Mouse (Mus musculus): ENCODE results near the gene Abhd16a. TPM values are rescaled to one million over a fixed set of nuclear protein-coding genes. Genes with fewer than 3 reads are reported as not detected.

Abhd16a gene
- polyA plus RNA-seq, 1 experiment from 2014 or later: 83.3 TPM

- H3K4me3 ChIP-seq: no peak overlapping the region
- H3K4me1 ChIP-seq: peaks cover 30% of the 10 kb centered on the region
- no peak overlapping the region for H3K9ac ChIP-seq
- ATAC-seq (ENCODE audit: insufficient number of reproducible peaks, insufficient read depth, low FRiP score, low TSS enrichment): no peak
- H3K27ac ChIP-seq: no peak overlapping the region
- peaks cover 32% of the 10 kb centered on the region for H3K36me3 ChIP-seq
- peaks cover 50% of the 10 kb centered on the region for H3K27me3 ChIP-seq
- WGBS: 90% methylated on average over 3 of the region's 3 CpGs
- no peaks in the 10 kb centered on the region for H3K9me3 ChIP-seq
- H3K4me2 ChIP-seq (replicated peaks): no peak overlapping the region
Measured at GRCm38 (mm10) chr17:35063466-35063865, 25.6 kb upstream of the Abhd16a start.

- Histone ChIP-seq H3K36me3 (peaks cover 32% of the 10 kb centered on the region), H3K9ac (no peak overlapping the region; the same call in 1 of the 2 replicates), H3K4me2 (replicated peaks) (peak overlapping the region; percentile 55), H3K27ac (peak overlapping the region; percentile 69), H3K27me3 (peaks cover 53% of the 10 kb centered on the region), H3K9me3 (no peaks in the 10 kb centered on the region), H3K4me1 (peaks cover 30% of the 10 kb centered on the region), H3K4me3 (0 out of 2 replicates have a peak overlapping the region, but pooled peaks have one; percentile 33)
- ATAC-seq (ENCODE audit: insufficient number of reproducible peaks, insufficient read depth, low FRiP score, low TSS enrichment): no peak
- 24% methylated on average over 10 of the region's 10 CpGs for WGBS
Measured at GRCm38 (mm10) chr17:35064378-35064877, 24.6 kb upstream of the Abhd16a start.

DNA sequence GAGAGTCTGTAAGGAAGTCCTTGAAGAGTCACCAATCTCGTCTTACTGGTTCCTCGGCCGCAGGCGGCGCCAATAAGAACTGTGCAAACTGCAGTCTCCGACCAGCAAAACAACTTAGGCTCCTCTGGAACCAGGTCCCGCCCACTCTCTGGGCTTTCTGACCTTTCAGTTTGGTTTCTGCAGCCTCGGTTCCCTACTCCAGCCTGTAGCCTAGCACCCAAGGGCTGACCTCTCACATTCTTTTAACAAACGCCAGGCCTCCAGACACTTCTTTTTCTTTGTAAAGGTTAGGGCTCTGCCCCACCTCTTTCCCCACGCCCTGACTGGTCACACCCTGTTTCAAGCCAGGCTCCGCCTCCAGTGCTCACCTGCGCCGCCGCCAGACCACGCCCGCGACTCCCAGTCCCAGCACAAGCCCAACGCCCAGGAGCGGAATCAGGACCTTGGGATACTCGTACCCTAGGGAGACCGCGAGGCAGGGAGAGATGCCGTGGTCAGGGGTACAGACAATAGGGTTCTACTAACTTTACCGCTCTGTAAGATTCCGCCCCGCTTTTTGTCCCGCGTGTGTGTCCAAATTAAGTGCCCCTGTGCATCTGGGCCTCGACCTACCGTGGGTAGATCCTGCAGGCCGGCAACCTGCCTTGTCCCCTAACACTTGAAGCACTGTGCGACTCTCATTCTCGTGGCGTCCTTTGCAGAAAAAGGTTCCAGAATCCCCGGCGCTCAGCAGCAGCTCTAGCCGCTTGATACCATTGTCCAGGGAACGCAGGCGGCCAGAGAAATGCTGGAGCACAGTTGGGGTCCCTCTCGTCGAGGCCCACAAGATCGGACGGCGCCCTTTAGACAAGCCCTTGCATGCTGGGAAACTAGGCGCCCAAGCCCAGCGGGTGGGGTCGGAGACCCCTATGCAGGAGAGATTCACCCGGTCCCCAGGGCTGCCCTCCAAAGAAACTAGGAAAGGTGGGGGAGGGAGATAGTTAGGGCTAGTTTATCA lies 23.8 kb upstream of the Abhd16a start, which contains the start of gene Ly6g6c:
Gene Ly6g6c (plus strand): TSS at position 438 of the 997 bp plus-strand sequence.
- H3K4me3 ChIP-seq: peak within 1 kb of the TSS; percentile 33
- peak within 1 kb of the TSS; percentile 55 for H3K4me2 ChIP-seq (replicated peaks)
- H3K27ac ChIP-seq: peak within 1 kb of the TSS; percentile 69
- ATAC-seq (ENCODE audit: insufficient number of reproducible peaks, insufficient read depth, low FRiP score, low TSS enrichment): peak; percentile 17; the same call in 1 of the 2 replicates
- H3K9me3 ChIP-seq: no peaks in the 10 kb centered on the region
- peak within 1 kb of the TSS; percentile 1; the same call in 1 of the 2 replicates for H3K9ac ChIP-seq
- H3K4me1 ChIP-seq: peaks cover 26% of the 10 kb centered on the region
- peaks cover 55% of the 10 kb centered on the region for H3K27me3 ChIP-seq
- WGBS: 1% methylated on average over 48 of the region's 48 CpGs
- H3K36me3 ChIP-seq: peaks cover 32% of the 10 kb centered on the region

GRCm38 (mm10) chr17:35066084-35066483 lies 23.0 kb upstream of the Abhd16a start, which contains the start of gene Mpig6b:
Gene Mpig6b, minus strand, starts transcription at chr17:35066184.
- Histone ChIP-seq H3K9ac (peak within 1 kb of the TSS; percentile 1; the same call in 1 of the 2 replicates), H3K36me3 (peaks cover 25% of the 10 kb centered on the region), H3K4me3 (peak within 1 kb of the TSS; percentile 33), H3K9me3 (no peaks in the 10 kb centered on the region), H3K4me1 (peaks cover 18% of the 10 kb centered on the region), H3K27me3 (peaks cover 55% of the 10 kb centered on the region), H3K27ac (no peak within 1 kb of the TSS), H3K4me2 (replicated peaks) (peak within 1 kb of the TSS; percentile 55)
- no peak for ATAC-seq (ENCODE audit: insufficient number of reproducible peaks, insufficient read depth, low FRiP score, low TSS enrichment)
- WGBS: 46% methylated on average over 10 of the region's 10 CpGs

- H3K9ac ChIP-seq: no peak overlapping the region
- ATAC-seq (ENCODE audit: insufficient number of reproducible peaks, insufficient read depth, low FRiP score, low TSS enrichment): no peak
- H3K27me3 ChIP-seq: peaks cover 52% of the 10 kb centered on the region
- H3K4me3 ChIP-seq: no peak overlapping the region
- peaks cover 4% of the 10 kb centered on the region; the same call in 1 of the 2 replicates for H3K36me3 ChIP-seq
- no peak overlapping the region for H3K4me2 ChIP-seq (replicated peaks)
- H3K9me3 ChIP-seq: no peaks in the 10 kb centered on the region
- no peak overlapping the region for H3K27ac ChIP-seq
- H3K4me1 ChIP-seq: peaks cover 17% of the 10 kb centered on the region
- 83% methylated on average over 17 of the region's 17 CpGs for WGBS
Measured at GRCm38 (mm10) chr17:35068213-35068914, 20.7 kb upstream of the Abhd16a start.

DNA sequence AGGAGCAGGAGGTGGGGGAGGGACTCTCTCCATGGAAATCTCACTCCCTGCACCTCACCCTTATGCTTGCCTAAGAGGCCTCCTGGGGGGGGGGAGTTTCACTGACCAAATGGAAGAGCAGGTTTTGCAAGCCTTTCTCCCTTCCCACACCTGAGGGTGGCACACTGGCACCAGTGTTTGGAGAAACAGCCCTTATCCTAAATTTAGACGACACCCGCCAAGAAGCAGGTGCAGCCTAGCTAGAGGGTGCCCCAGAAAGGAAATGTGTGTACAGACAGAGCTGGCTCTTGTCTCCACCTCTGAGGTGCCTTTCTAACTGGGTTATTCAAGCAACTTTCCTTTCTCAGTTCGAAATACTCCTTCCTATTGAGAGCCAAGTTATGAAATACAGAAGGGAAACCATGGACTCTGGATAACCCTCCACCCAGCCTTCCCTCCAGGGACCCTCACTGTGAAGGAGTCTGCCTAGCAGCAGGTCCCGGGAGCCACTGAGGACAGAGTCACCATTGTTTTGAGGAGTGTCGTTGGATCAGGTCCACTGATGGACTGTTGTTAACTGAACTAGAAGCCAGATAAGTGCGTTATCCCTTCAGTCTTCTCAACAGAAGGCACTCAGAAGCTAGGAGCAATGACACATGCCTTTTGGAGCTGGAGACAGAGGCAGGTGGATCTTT lies 18.4 kb upstream of the Abhd16a start:
- Histone ChIP-seq H3K27ac (no peak overlapping the region), H3K36me3 (no peaks in the 10 kb centered on the region), H3K9me3 (no peaks in the 10 kb centered on the region), H3K4me2 (replicated peaks) (no peak overlapping the region), H3K27me3 (peaks cover 36% of the 10 kb centered on the region), H3K4me1 (0 out of 2 replicates have a peak, but pooled peaks cover under 1% of the 10 kb centered on the region), H3K4me3 (no peak overlapping the region), H3K9ac (no peak overlapping the region)
- no peak for ATAC-seq (ENCODE audit: insufficient number of reproducible peaks, insufficient read depth, low FRiP score, low TSS enrichment)
- 43% methylated on average over 6 of the region's 6 CpGs for WGBS

DNA sequence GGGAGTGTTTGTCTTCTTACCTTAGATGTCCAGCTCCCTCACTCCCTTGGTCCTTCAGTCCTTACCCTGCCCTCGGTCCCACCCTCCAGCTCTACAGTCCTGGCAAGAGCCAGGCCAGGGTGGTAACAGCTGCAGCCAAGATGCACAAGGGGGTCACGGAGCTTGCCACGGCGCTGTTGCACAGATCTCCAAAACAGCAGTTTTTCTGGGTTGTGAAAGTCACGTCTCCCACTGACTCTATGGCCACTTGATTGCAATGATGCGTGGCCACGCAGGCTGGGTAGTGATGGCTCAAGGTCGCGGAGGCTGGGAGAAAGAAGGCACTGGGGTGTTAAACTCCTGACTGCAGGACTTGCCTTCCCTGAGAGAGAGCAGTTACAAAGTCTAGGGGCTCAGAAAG lies 17.6 kb upstream of the Abhd16a start:
- no peak for ATAC-seq (ENCODE audit: insufficient number of reproducible peaks, insufficient read depth, low FRiP score, low TSS enrichment)
- Histone ChIP-seq H3K9me3 (no peaks in the 10 kb centered on the region), H3K9ac (no peak overlapping the region), H3K4me3 (no peak overlapping the region), H3K27me3 (peaks cover 29% of the 10 kb centered on the region), H3K4me1 (peaks cover 3% of the 10 kb centered on the region), H3K27ac (no peak overlapping the region), H3K36me3 (no peaks in the 10 kb centered on the region), H3K4me2 (replicated peaks) (no peak overlapping the region)
- WGBS: 80% methylated on average over 9 of the region's 9 CpGs

DNA sequence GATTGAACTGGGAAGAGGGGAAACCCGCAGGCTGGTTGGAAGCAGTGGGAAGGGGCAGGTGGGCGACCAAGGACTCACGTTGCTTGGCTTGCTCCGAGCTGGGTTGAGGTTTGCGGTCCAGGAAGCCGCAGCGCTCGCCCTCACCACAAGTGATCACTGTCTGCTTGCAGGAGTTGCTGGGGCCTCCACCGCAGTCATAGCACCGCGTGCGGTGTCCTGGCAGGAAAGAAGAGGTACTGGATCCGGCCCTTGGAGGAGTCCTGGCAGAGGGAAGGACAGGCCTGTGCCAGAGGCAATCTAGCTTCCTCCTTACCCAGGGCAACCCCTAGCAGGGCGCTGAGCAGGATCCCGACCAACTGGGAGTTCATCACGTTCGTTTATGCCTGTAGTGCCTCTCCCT lies 15.0 kb upstream of the Abhd16a start:
- ATAC-seq (ENCODE audit: insufficient number of reproducible peaks, insufficient read depth, low FRiP score, low TSS enrichment): no peak
- Histone ChIP-seq H3K27me3 (peaks cover 26% of the 10 kb centered on the region), H3K4me3 (no peak overlapping the region), H3K36me3 (no peaks in the 10 kb centered on the region), H3K9me3 (no peaks in the 10 kb centered on the region), H3K27ac (no peak overlapping the region), H3K9ac (0 out of 2 replicates have a peak overlapping the region, but pooled peaks have one; percentile 1), H3K4me2 (replicated peaks) (no peak overlapping the region), H3K4me1 (peaks cover 19% of the 10 kb centered on the region)
- 47% methylated on average over 17 of the region's 17 CpGs for WGBS

- no peak for ATAC-seq (ENCODE audit: insufficient number of reproducible peaks, insufficient read depth, low FRiP score, low TSS enrichment)
- H3K36me3 ChIP-seq: no peaks in the 10 kb centered on the region
- H3K27ac ChIP-seq: no peak within 1 kb of the TSS
- H3K4me2 ChIP-seq (replicated peaks): peak within 1 kb of the TSS; percentile 24
- WGBS: 16% methylated on average over 10 of the region's 10 CpGs
- no peaks in the 10 kb centered on the region for H3K9me3 ChIP-seq
- peak within 1 kb of the TSS; percentile 14; the same call in 1 of the 2 replicates for H3K4me3 ChIP-seq
- peaks cover 23% of the 10 kb centered on the region for H3K4me1 ChIP-seq
- H3K9ac ChIP-seq: no peak within 1 kb of the TSS
- H3K27me3 ChIP-seq: peaks cover 27% of the 10 kb centered on the region
Measured at GRCm38 (mm10) chr17:35076507-35077176, 12.4 kb upstream of the Abhd16a start, which contains the start of gene Ly6g6e. Gene Ly6g6e, plus strand, starts transcription at chr17:35076902.

DNA sequence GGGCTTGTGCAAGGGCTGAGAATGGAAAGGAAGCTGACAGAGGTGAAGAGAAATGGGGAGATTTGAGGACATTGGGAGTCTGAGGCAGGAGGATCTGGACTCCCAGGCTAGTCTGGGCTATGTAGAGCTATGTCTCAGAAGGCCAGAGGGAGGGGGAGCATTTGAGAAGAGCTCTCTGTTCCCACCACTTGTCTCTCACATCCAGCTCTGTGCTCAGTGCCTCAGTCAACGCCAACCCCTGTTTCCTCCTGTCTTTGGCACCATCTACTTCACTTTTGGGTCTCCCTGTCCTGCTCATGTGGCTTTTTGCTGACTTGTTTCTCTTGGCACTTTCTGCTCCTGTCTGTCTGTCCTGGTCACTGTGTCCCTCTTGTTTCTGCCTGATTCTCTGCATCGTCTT lies 11.8 kb upstream of the Abhd16a start:
- Histone ChIP-seq H3K36me3 (no peaks in the 10 kb centered on the region), H3K27ac (no peak overlapping the region), H3K4me2 (replicated peaks) (peak overlapping the region; percentile 24), H3K9ac (no peak overlapping the region), H3K4me1 (peaks cover 23% of the 10 kb centered on the region), H3K9me3 (no peaks in the 10 kb centered on the region), H3K4me3 (0 out of 2 replicates have a peak overlapping the region, but pooled peaks have one; percentile 14), H3K27me3 (peaks cover 27% of the 10 kb centered on the region)
- ATAC-seq (ENCODE audit: insufficient number of reproducible peaks, insufficient read depth, low FRiP score, low TSS enrichment): no peak
- 48% methylated on average over 2 of the region's 2 CpGs for WGBS
